Mouse (Mus musculus) olfactory bulb, adult 2 months (tissue): ENCODE measurements around the gene Rabgef1. TPM values are rescaled to one million over a fixed set of nuclear protein-coding genes. Genes with fewer than 3 reads are reported as not detected.

ENCODE experiments used
- H3K27ac ChIP-seq: fragments of 200-500 bp; 2 replicates; pipeline ENCODE4 v1.5.1; 2012; ENCODE audit warnings: low read depth, low read length; ENCODE audit not compliant: insufficient read depth
- H3K4me1 ChIP-seq: fragments of 200-500 bp; 2 replicates; pipeline ENCODE4 v1.6.1; 2012; ENCODE audit warnings: low read length; ENCODE audit not compliant: control insufficient read depth, insufficient read depth
- H3K4me3 ChIP-seq: fragments of 200-500 bp; 2 replicates; pipeline ENCODE4 v1.5.1; 2012; ENCODE audit warnings: mild to moderate bottlenecking, low read depth, low read length, moderate library complexity; ENCODE audit not compliant: insufficient read depth
- CTCF ChIP-seq: fragments of 200-500 bp; IDR thresholded peaks from 2 replicates; pipeline ENCODE4 v1.5.1; 2012; ENCODE audit warnings: low read depth, mild to moderate bottlenecking, low read length, moderate library complexity; ENCODE audit not compliant: insufficient read depth
- POLR2A ChIP-seq: fragments of 200-500 bp; IDR thresholded peaks from 2 replicates; pipeline ENCODE4 v1.6.1; 2012; ENCODE audit warnings: mild to moderate bottlenecking, low read depth, low read length, moderate library complexity; ENCODE audit not compliant: insufficient read depth
- WGBS: fragments of 180-500 bp; shearing (Covaris S2); methylation state at CpG from one replicate; pipeline ENCODE4 v1.1.7; 2018; 5-methylcytosine and 5-hydroxymethylcytosine counted together
- polyA plus RNA-seq: library from polyadenylated mRNA; stranded (reverse); fragments of >200 nt; gene quantifications from 2 replicates; pipeline ENCODE4 v1.2.4, GENCODE M21; 2012; ENCODE audit warnings: low replicate concordance; ENCODE audit not compliant: missing spikeins, insufficient read depth, insufficient read length

The Rabgef1 gene
- polyA plus RNA-seq, 1 experiment: not detected

- H3K4me1 ChIP-seq: peaks cover 5% of the 10 kb centered on the region
- TF ChIP-seq POLR2A (no peak), CTCF (no peak)
- no peak overlapping the region for H3K27ac ChIP-seq
- 89% methylated on average over 9 of the region's 9 CpGs for WGBS
- H3K4me3 ChIP-seq: no peak overlapping the region
These were observed 12.7 kb downstream of the Rabgef1 start for GRCm38 (mm10) chr5:130184193-130184856.

GRCm38 (mm10) chr5:130185312-130185711, 13.7 kb downstream of the Rabgef1 start:
- Histone ChIP-seq H3K27ac (no peak overlapping the region), H3K4me3 (no peak overlapping the region), H3K4me1 (peaks cover 5% of the 10 kb centered on the region)
- 86% methylated on average over 6 of the region's 6 CpGs for WGBS
- TF ChIP-seq POLR2A (no peak), CTCF (no peak)

GRCm38 (mm10) chr5:130187383-130187782, 15.8 kb downstream of the Rabgef1 start:
- no peak for TF ChIP-seq POLR2A
- no peak for TF ChIP-seq CTCF
- Histone ChIP-seq H3K4me1 (peaks cover 3% of the 10 kb centered on the region), H3K27ac (no peak overlapping the region), H3K4me3 (no peak overlapping the region)
- WGBS: 22% methylated on average over 7 of the region's 7 CpGs

GRCm38 (mm10) chr5:130190909-130191308, 19.3 kb downstream of the Rabgef1 start:
- 93% methylated on average over 6 of the region's 6 CpGs for WGBS
- TF ChIP-seq CTCF (no peak), POLR2A (no peak)
- H3K4me1 ChIP-seq: peaks cover 3% of the 10 kb centered on the region
- no peak overlapping the region for H3K4me3 ChIP-seq
- no peak overlapping the region for H3K27ac ChIP-seq

GRCm38 (mm10) chr5:130191865-130192264, 20.3 kb downstream of the Rabgef1 start:
- H3K4me1 ChIP-seq: peaks cover 3% of the 10 kb centered on the region
- TF ChIP-seq POLR2A (no peak), CTCF (no peak)
- H3K27ac ChIP-seq: no peak overlapping the region
- WGBS: 95% methylated on average over 6 of the region's 6 CpGs
- H3K4me3 ChIP-seq: no peak overlapping the region

- Histone ChIP-seq H3K4me3 (no peak overlapping the region), H3K4me1 (peaks cover under 1% of the 10 kb centered on the region; the same call in 1 of the 2 replicates), H3K27ac (no peak overlapping the region)
- no peak for TF ChIP-seq POLR2A
- no peak for TF ChIP-seq CTCF
- WGBS: 86% methylated on average over 2 of the region's 2 CpGs
These were observed 20.9 kb downstream of the Rabgef1 start for GRCm38 (mm10) chr5:130192356-130192944.

- no peak overlapping the region for H3K27ac ChIP-seq
- no peaks in the 10 kb centered on the region for H3K4me1 ChIP-seq
- no peak for TF ChIP-seq POLR2A
- no peak for TF ChIP-seq CTCF
- WGBS: 95% methylated on average over 3 of the region's 3 CpGs
- H3K4me3 ChIP-seq: no peak overlapping the region
These were observed 22.2 kb downstream of the Rabgef1 start for GRCm38 (mm10) chr5:130193760-130194159.

GRCm38 (mm10) chr5:130196307-130196706, 24.7 kb downstream of the Rabgef1 start:
- WGBS: 53% methylated on average over 1 of the region's 1 CpGs
- H3K27ac ChIP-seq: no peak overlapping the region
- no peaks in the 10 kb centered on the region for H3K4me1 ChIP-seq

GRCm38 (mm10) chr5:130197454-130197853, 25.9 kb downstream of the Rabgef1 start:
- no peak for TF ChIP-seq CTCF
- no peak for TF ChIP-seq POLR2A
- Histone ChIP-seq H3K4me3 (no peak overlapping the region), H3K4me1 (no peaks in the 10 kb centered on the region), H3K27ac (no peak overlapping the region)
- WGBS: 87% methylated on average over 3 of the region's 3 CpGs

More at GRCm38 (mm10) chr5:130196307-130196706, 24.7 kb downstream of the Rabgef1 start:
- H3K4me3 ChIP-seq: no peak overlapping the region
- TF ChIP-seq CTCF: no peak
- TF ChIP-seq POLR2A: no peak

- no peaks in the 10 kb centered on the region for H3K4me1 ChIP-seq
- H3K4me3 ChIP-seq: no peak overlapping the region
- WGBS: 94% methylated on average over 7 of the region's 7 CpGs
- no peak overlapping the region for H3K27ac ChIP-seq
- TF ChIP-seq CTCF: no peak
- TF ChIP-seq POLR2A: no peak
These were observed 26.4 kb downstream of the Rabgef1 start for GRCm38 (mm10) chr5:130197981-130198380.
